Mouse (Mus musculus): ENCODE results near the gene Sh2d1b2.

DNA sequence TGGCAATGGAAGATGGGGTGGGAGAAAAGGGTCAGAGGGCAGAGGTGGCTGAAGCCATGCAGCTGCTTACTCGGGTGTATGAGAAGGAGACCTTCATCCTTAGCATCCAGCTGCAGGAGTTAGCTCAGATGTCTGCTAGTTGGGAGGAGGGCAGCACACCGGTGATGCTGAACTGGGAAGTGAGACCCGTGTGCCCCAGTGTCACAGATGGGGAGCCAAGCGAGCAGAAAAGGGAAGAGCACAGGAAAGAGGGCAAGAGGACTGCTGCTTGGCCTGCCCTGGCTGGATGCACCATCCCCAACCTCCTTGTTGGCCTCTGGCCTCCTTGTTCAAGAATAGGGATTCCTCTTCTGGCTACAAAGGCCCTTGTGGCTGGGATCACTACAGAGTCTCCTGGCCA is 66.9 kb downstream of the Sh2d1b2 start:
- TF ChIP-seq CTCF (IDR thresholded peaks at IDR 0.05; ENCODE audit: control insufficient read depth, insufficient read depth, insufficient replicate concordance, low read depth, low read length): no peak
- TF ChIP-seq POLR2A (IDR thresholded peaks at IDR 0.05; ENCODE audit: control insufficient read depth, low read depth, low read length): no peak
